Mouse (Mus musculus) forebrain, embryonic 15.5 days (tissue): ENCODE measurements around the gene Hk1. TPM values are rescaled to one million over a fixed set of nuclear protein-coding genes. Genes with fewer than 3 reads are reported as not detected.

Experiments used
- ATAC-seq: fragments of 200-750 bp; cut with Nextera tagmentation; replicated peaks from 2 replicates; pipeline ENCODE4 v1.8.0; 2017; ENCODE audit warnings: mild to moderate bottlenecking, moderate TSS enrichment, moderate library complexity
- H3K27ac ChIP-seq: fragments of 300-500 bp; sonication (generic); replicated peaks from 2 replicates; pipeline ENCODE4 v1.5.1; 2015; ENCODE audit warnings: mild to moderate bottlenecking, inconsistent platforms
- H3K27me3 ChIP-seq: fragments of 300-500 bp; sonication (generic); 2 replicates; pipeline ENCODE4 v1.6.1; 2015; ENCODE audit warnings: inconsistent platforms
- H3K36me3 ChIP-seq: fragments of 300-500 bp; sonication (generic); 2 replicates; pipeline ENCODE4 v1.6.1; 2015; ENCODE audit warnings: mild to moderate bottlenecking, inconsistent platforms
- H3K4me1 ChIP-seq: fragments of 300-500 bp; sonication (generic); 2 replicates; pipeline ENCODE4 v1.6.1; 2015; ENCODE audit warnings: inconsistent platforms
- H3K4me2 ChIP-seq: fragments of 300-500 bp; sonication (generic); replicated peaks from 2 replicates; pipeline ENCODE4 v1.6.1; 2015; ENCODE audit warnings: mild to moderate bottlenecking, inconsistent platforms
- H3K4me3 ChIP-seq: fragments of 300-500 bp; sonication (generic); 2 replicates; pipeline ENCODE4 v1.5.1; 2015; ENCODE audit warnings: mild to moderate bottlenecking, inconsistent platforms
- H3K9ac ChIP-seq: fragments of 300-500 bp; sonication (generic); replicated peaks from 2 replicates; pipeline ENCODE4 v1.6.1; 2015; ENCODE audit warnings: mild to moderate bottlenecking, inconsistent platforms
- H3K9me3 ChIP-seq: fragments of 300-500 bp; sonication (generic); 2 replicates; pipeline ENCODE4 v1.6.1; 2016; ENCODE audit warnings: inconsistent platforms
- whole genome bisulfite sequencing: fragments of 180-500 bp; shearing (Covaris S2); methylation state at CpG from one replicate; pipeline ENCODE4 v1.1.7; 2015; ENCODE audit warnings: mixed read lengths; 5-methylcytosine and 5-hydroxymethylcytosine counted together
- polyA plus RNA-seq: library from polyadenylated mRNA; unstranded; fragments of >200 nt; fragmentation: Nextera tagmentation; extraction: Ambion mirVana; gene quantifications from 2 replicates; pipeline ENCODE4 v1.2.1, GENCODE M21; 2015

Gene Hk1
- polyA plus RNA-seq, 1 experiment from 2014 or later: 86.2 TPM

DNA sequence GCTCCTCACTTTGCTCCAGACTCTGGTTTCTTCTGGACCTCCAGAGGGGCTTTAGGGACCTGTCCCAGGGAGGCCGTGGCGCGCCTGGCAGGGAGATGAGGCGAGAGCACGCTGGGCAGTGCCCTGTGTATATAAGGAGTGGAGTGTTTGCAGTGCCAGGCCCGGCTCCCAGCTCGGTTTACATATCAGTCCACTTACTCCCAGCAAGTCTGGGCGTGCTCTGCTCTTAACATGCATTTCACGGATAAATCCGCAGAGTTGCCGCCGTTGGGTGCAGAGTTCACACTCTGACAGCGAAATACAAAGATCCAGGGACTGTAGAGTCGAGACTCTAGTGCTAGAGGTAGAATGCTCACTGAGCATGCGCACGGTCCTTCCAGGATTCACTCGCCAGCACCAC, 156.9 kb downstream of the Hk1 start:
- Histone ChIP-seq H3K36me3 (no peaks in the 10 kb centered on the region), H3K4me3 (no peak overlapping the region), H3K9me3 (no peaks in the 10 kb centered on the region), H3K27me3 (no peaks in the 10 kb centered on the region), H3K4me1 (no peaks in the 10 kb centered on the region), H3K27ac (no peak overlapping the region), H3K4me2 (no peak overlapping the region), H3K9ac (no peak overlapping the region)
- 87% methylated on average over 17 of the region's 17 CpGs for WGBS
- no peak for ATAC-seq

DNA sequence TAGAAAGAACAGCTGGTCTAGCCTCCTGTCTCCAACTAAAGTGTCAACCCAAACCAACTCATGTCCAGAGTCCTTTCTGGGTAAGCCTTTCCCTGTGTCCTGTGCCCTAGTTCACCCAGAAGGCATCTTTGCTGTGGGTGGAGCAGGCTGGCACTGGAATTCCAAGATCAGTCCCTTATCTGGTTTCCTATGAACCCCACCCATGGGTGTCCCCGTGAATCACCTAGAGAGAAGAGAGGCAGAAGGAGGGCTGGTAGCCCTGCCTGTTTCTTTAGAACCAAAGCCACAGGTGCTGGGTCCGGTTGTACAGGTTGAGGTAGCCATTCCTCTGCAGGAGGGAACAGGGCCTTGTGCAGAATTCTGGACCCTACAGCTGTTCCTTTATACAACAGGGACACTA, 158.1 kb downstream of the Hk1 start:
- Histone ChIP-seq H3K9ac (no peak overlapping the region), H3K9me3 (no peaks in the 10 kb centered on the region), H3K27me3 (no peaks in the 10 kb centered on the region), H3K27ac (no peak overlapping the region), H3K36me3 (no peaks in the 10 kb centered on the region), H3K4me3 (no peak overlapping the region), H3K4me2 (no peak overlapping the region), H3K4me1 (no peaks in the 10 kb centered on the region)
- 88% methylated on average over 2 of the region's 2 CpGs for WGBS
- ATAC-seq: no peak

DNA sequence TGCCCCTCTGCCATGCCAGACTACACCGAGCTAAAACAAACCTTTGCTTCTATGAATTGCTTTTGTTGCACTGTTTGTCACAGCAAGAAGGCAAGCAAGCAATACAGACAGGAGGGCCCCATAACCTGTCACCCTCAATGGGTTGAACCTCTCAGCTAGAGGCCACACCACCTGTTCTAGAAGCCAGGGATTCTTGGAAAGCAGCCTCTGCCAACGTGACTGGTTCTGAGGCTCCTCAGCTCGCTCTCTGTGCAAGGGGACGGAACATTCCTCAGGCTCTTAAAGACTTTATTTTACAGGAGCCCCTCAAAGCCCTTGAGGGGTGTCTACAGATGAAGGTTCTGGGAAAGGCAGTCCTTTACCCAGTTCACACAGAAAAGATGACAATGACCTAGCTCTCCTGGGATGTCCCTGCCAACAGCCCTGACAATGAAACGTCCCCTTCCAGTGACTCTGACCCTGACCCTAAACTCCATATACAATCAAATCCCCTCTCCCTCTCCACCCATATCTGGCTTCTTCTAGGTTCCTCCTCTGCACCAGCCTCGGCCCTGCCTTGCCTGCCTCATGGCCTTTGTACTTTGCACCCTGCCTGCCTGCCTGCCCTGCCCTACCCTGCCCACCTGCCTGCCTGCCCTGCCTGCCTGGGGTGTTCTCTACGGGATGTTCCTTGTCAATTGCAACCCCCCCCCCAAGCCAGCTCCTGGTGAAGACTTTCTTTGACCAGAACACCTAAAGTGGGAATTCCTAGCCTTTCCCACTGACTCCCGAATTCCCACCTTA, 158.8 kb downstream of the Hk1 start:
- WGBS: 79% methylated on average over 8 of the region's 8 CpGs
- H3K9ac ChIP-seq: no peak overlapping the region
- no peaks in the 10 kb centered on the region for H3K36me3 ChIP-seq
- H3K9me3 ChIP-seq: no peaks in the 10 kb centered on the region
- H3K4me3 ChIP-seq: no peak overlapping the region
- H3K27me3 ChIP-seq: no peaks in the 10 kb centered on the region
- H3K4me2 ChIP-seq: no peak overlapping the region
- ATAC-seq: no peak
- H3K27ac ChIP-seq: no peak overlapping the region
- H3K4me1 ChIP-seq: no peaks in the 10 kb centered on the region

Other genes with a start within 250 kb of the Hk1 start
- 0.24 TPM in 1 of 2 replicates, not detected in the other for gene Neurog3, start 246.8 kb downstream of the Hk1 start, polyA plus RNA-seq
- 149 and 150 TPM in 2 replicates for gene Fam241b, start 236.0 kb downstream of the Hk1 start, polyA plus RNA-seq
- gene Tspan15, start 148.7 kb downstream of the Hk1 start, polyA plus RNA-seq: 14.4 and 17.0 TPM in 2 replicates
- not detected in 2 replicates for gene Tacr2, start 127.5 kb downstream of the Hk1 start, polyA plus RNA-seq
- gene Hkdc1, start 42.6 kb upstream of the Hk1 start, polyA plus RNA-seq: 0.24 and 0.36 TPM in 2 replicates
- gene 4930507D05Rik, start 69.6 kb upstream of the Hk1 start, polyA plus RNA-seq: 1.0 and 1.1 TPM in 2 replicates
- 21.3 and 23.5 TPM in 2 replicates for gene Supv3l1, start 69.8 kb upstream of the Hk1 start, polyA plus RNA-seq
- gene Vps26a, start 106.9 kb upstream of the Hk1 start, polyA plus RNA-seq: 76.1 and 78.8 TPM in 2 replicates
- gene Srgn, start 147.5 kb upstream of the Hk1 start, polyA plus RNA-seq: 5.5 and 6.4 TPM in 2 replicates
- gene Kif1bp, start 198.5 kb upstream of the Hk1 start, polyA plus RNA-seq: 69.3 and 76.0 TPM in 2 replicates
- gene Ddx21, start 222.4 kb upstream of the Hk1 start, polyA plus RNA-seq: 19.0 and 21.6 TPM in 2 replicates